Mouse (Mus musculus) neural tube, embryonic 11.5 days (tissue): ENCODE data around the gene Prss34. TPM values are rescaled to one million over a fixed set of nuclear protein-coding genes. Genes with fewer than 3 reads are reported as not detected.

Source experiments
- ATAC-seq: fragments of 200-750 bp; cut with Nextera tagmentation; 2 replicates; pipeline ENCODE4 v1.8.0; 2017; ENCODE audit warnings: moderate number of reproducible peaks, mild to moderate bottlenecking, moderate TSS enrichment, moderate library complexity; ENCODE audit not compliant: insufficient read depth, low FRiP score, low TSS enrichment
- DNase-seq: peaks from one replicate; pipeline ENCODE4 v3.0.0-alpha.2; 2015; ENCODE audit warnings: low spot score
- H3K27ac ChIP-seq: fragments of 300-500 bp; sonication (generic); 2 replicates; pipeline ENCODE4 v1.5.1; 2014; ENCODE audit warnings: low read depth, mild to moderate bottlenecking, low read length
- H3K27me3 ChIP-seq: fragments of 300-500 bp; sonication (generic); 2 replicates; pipeline ENCODE4 v1.6.1; 2014; ENCODE audit warnings: mild to moderate bottlenecking, low read length, mixed read lengths; ENCODE audit not compliant: control insufficient read depth, insufficient read depth
- H3K36me3 ChIP-seq: fragments of 300-500 bp; sonication (generic); 2 replicates; pipeline ENCODE4 v1.6.1; 2014; ENCODE audit warnings: mild to moderate bottlenecking, low read length, moderate library complexity, mixed read lengths; ENCODE audit not compliant: control insufficient read depth, insufficient read depth
- H3K4me1 ChIP-seq: fragments of 300-500 bp; sonication (generic); 2 replicates; pipeline ENCODE4 v1.6.1; 2014; ENCODE audit warnings: low read length, mixed read lengths; ENCODE audit not compliant: control insufficient read depth, insufficient read depth
- H3K4me2 ChIP-seq: fragments of 300-500 bp; sonication (generic); 2 replicates; pipeline ENCODE4 v1.6.1; 2014; ENCODE audit warnings: low read depth, mild to moderate bottlenecking, moderate library complexity
- H3K4me3 ChIP-seq: fragments of 300-500 bp; sonication (generic); 2 replicates; pipeline ENCODE4 v1.5.1; 2014; ENCODE audit warnings: low read depth, low read length
- H3K9ac ChIP-seq: fragments of 300-500 bp; sonication (generic); 2 replicates; pipeline ENCODE4 v1.6.1; 2014; ENCODE audit warnings: mild to moderate bottlenecking, low read length
- H3K9me3 ChIP-seq: fragments of 300-500 bp; sonication (generic); 2 replicates; pipeline ENCODE4 v1.6.1; 2016; ENCODE audit warnings: low read length; ENCODE audit not compliant: control insufficient read depth
- WGBS: fragments of 180-500 bp; shearing (Covaris S2); extraction: QIAGEN DNeasy Blood & Tissue Kit; methylation state at CpG from one replicate; pipeline ENCODE4 v1.1.7; 2014; 5-methylcytosine and 5-hydroxymethylcytosine counted together
- polyA plus RNA-seq: library from polyadenylated mRNA; unstranded; fragments of >200 nt; fragmentation: Nextera tagmentation; extraction: Ambion mirVana; gene quantifications from 2 replicates; pipeline ENCODE4 v1.2.1, GENCODE M21; 2014

Gene Prss34
- polyA plus RNA-seq, 1 experiment from 2014 or later: 0.25 TPM

- H3K4me3 ChIP-seq: no peak overlapping the region
- no peaks in the 10 kb centered on the region for H3K4me1 ChIP-seq
- WGBS: 30% methylated on average over 4 of the region's 4 CpGs
- no peaks in the 10 kb centered on the region for H3K36me3 ChIP-seq
- H3K9ac ChIP-seq: no peak overlapping the region
- H3K9me3 ChIP-seq: no peaks in the 10 kb centered on the region
- H3K27me3 ChIP-seq: no peaks in the 10 kb centered on the region
- no peak overlapping the region for H3K27ac ChIP-seq
- H3K4me2 ChIP-seq: no peak overlapping the region
- DNase-seq (peak; percentile 55), ATAC-seq (no peak)
Observed at GRCm38 (mm10) chr17:25288842-25289241, 9.4 kb upstream of the Prss34 start.

DNA sequence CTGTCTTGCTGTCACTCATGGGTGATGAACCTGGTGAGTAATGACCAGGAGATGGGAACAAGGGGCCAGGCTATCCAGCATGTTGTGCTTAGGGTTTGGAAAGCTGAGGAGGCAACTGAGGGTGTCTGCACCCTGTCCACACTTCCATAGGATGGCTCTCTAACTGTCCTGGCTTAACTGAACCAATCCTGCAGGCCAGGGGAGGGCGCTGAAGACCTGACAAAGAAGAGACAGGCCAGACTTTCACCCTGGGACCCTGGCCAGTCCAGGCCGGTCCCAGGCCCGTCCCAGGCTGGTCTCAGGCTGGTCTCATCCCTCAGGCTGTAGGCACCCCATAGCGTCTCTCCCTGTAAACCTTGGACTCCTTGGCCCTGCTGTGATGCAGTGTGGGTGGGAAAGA is 7.8 kb upstream of the Prss34 start:
- no peaks in the 10 kb centered on the region for H3K36me3 ChIP-seq
- H3K27me3 ChIP-seq: no peaks in the 10 kb centered on the region
- H3K9me3 ChIP-seq: no peaks in the 10 kb centered on the region
- no peak for DNase-seq
- H3K4me2 ChIP-seq: no peak overlapping the region
- no peak overlapping the region for H3K4me3 ChIP-seq
- no peak overlapping the region for H3K27ac ChIP-seq
- H3K9ac ChIP-seq: no peak overlapping the region
- no peaks in the 10 kb centered on the region for H3K4me1 ChIP-seq
- 30% methylated on average over 4 of the region's 4 CpGs for WGBS
- no peak for ATAC-seq

DNA sequence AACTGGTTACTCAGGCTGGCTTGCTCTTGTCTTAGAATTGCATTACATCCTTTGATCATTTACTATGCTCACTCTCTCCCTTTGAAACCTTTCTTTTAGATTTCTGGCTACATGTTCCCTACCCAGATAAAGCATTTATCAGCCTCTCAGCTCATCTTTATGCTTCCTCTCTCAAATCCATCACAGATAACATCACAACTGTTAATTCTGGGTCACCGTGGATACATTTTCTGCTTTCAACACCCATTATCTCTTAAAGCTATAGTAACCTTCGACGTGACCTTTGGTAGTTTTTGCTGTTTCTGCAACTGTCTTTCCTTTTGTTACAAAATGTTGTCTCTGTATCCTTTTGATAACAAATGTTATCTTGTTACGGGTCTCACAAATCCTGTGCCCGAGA is 4.7 kb upstream of the Prss34 start:
- Histone ChIP-seq H3K9me3 (no peaks in the 10 kb centered on the region), H3K27ac (no peak overlapping the region), H3K36me3 (no peaks in the 10 kb centered on the region), H3K4me1 (no peaks in the 10 kb centered on the region), H3K27me3 (no peaks in the 10 kb centered on the region), H3K9ac (no peak overlapping the region), H3K4me3 (no peak overlapping the region), H3K4me2 (no peak overlapping the region)
- ATAC-seq (no peak), DNase-seq (no peak)
- WGBS: 81% methylated on average over 5 of the region's 5 CpGs

GRCm38 (mm10) chr17:25294111-25294510 is 4.1 kb upstream of the Prss34 start:
- H3K27me3 ChIP-seq: no peaks in the 10 kb centered on the region
- H3K4me3 ChIP-seq: no peak overlapping the region
- ATAC-seq (no peak), DNase-seq (no peak)
- H3K4me1 ChIP-seq: no peaks in the 10 kb centered on the region
- no peak overlapping the region for H3K27ac ChIP-seq
- no peak overlapping the region for H3K9ac ChIP-seq
- 61% methylated on average over 1 of the region's 1 CpGs for WGBS
- H3K9me3 ChIP-seq: no peaks in the 10 kb centered on the region
- H3K36me3 ChIP-seq: no peaks in the 10 kb centered on the region
- no peak overlapping the region for H3K4me2 ChIP-seq

DNA sequence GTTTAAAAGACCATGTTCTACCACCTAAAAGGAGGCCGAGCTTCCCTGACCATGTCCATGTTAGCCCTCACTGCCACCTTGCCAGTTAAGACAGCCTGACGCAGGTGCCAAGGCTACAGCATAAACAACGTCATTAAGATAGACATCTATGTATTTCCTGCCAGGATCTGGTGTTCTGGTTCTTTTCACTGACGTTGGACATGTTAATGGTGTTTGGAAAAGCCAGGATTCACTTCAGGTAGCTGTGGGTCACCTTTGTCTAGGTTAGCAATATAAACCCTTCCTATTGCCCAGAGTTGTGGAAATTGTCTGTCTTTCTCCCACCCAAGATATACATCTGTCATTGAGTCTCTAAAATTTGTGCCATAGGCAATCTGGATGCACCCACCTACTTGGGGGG is 10.2 kb downstream of the Prss34 start, which contains the start of gene Prss28:
Prss28 (plus strand) TSS at position 301 of the 400 bp plus-strand sequence.
- Histone ChIP-seq H3K27me3 (no peaks in the 10 kb centered on the region), H3K9ac (no peak within 1 kb of the TSS)
- WGBS: 85% methylated on average over 4 of the region's 4 CpGs

DNA sequence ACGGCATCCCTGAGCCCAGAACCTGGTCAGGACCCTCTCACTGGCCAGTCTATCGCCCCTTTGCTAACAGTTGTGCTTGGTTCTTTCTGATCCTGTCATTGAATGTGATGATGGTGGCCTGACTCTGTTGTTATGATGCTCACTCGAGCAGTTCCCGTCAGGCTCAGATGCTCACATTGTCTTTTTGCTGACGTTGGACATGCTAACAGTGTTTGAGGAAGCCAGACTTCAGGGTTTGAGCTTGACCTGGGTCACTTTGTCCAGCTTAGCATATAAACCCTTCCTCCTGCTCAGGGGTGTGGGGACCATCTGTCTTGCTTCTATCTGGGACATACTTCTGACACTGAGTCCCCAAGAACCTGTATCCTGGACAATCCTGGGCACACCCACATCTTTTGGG is 20.2 kb downstream of the Prss34 start, which contains the start of gene Prss29:
Prss29 (plus strand) TSS at position 301 of the 400 bp plus-strand sequence.
- Histone ChIP-seq H3K9me3 (no peaks in the 10 kb centered on the region), H3K27me3 (no peaks in the 10 kb centered on the region), H3K4me1 (no peaks in the 10 kb centered on the region), H3K36me3 (no peaks in the 10 kb centered on the region), H3K9ac (no peak within 1 kb of the TSS), H3K4me2 (no peak within 1 kb of the TSS), H3K4me3 (no peak within 1 kb of the TSS), H3K27ac (no peak within 1 kb of the TSS)
- 81% methylated on average over 5 of the region's 5 CpGs for WGBS
- DNase-seq (no peak), ATAC-seq (no peak)

More for the DNA sequence above, 10.2 kb downstream of the Prss34 start, which contains the start of gene Prss28:
- H3K27ac ChIP-seq: no peak within 1 kb of the TSS
- DNase-seq (no peak), ATAC-seq (no peak)
- H3K4me2 ChIP-seq: no peak within 1 kb of the TSS
- no peaks in the 10 kb centered on the region for H3K9me3 ChIP-seq
- H3K4me3 ChIP-seq: no peak within 1 kb of the TSS
- H3K36me3 ChIP-seq: no peaks in the 10 kb centered on the region
- H3K4me1 ChIP-seq: no peaks in the 10 kb centered on the region

DNA sequence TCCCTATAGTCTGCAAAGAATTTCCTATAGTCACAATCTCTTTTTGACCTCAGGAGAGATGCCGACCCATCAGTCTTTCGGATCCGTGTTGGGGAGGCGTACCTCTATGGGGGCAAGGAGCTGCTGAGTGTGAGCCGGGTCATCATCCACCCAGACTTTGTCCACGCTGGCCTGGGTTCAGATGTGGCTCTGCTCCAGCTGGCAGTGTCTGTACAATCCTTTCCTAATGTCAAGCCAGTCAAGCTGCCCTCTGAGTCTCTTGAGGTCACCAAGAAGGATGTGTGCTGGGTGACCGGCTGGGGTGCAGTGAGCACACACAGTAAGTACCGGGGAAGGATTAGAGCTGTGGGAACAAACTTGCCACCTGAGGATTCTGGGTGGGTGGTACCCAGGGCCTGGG is 22.6 kb downstream of the Prss34 start:
- Histone ChIP-seq H3K9me3 (no peaks in the 10 kb centered on the region), H3K4me3 (no peak overlapping the region), H3K36me3 (no peaks in the 10 kb centered on the region), H3K27ac (no peak overlapping the region), H3K9ac (no peak overlapping the region), H3K4me1 (no peaks in the 10 kb centered on the region), H3K27me3 (no peaks in the 10 kb centered on the region), H3K4me2 (no peak overlapping the region)
- DNase-seq (no peak), ATAC-seq (no peak)
- 91% methylated on average over 8 of the region's 8 CpGs for WGBS

DNA sequence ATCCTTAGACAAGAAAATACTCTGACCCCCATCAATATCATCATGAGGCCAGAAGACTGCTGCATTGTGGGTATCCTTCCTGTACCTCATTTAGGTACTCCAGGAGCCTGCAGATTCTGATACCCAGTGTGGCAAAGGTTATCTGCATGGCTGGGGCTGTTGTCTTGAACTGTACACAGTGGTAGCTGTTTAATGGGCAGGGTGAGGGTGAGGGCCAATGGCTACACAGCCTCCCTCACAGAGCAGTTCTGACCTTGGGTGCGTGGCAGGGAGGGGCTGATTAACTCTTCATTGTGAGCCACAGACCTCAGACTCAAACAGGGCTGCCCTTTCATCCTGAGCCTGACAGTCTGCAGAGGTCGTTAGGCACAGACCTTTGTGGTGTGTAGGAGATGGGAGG is 24.7 kb downstream of the Prss34 start:
- WGBS: 19% methylated on average over 2 of the region's 2 CpGs

DNA sequence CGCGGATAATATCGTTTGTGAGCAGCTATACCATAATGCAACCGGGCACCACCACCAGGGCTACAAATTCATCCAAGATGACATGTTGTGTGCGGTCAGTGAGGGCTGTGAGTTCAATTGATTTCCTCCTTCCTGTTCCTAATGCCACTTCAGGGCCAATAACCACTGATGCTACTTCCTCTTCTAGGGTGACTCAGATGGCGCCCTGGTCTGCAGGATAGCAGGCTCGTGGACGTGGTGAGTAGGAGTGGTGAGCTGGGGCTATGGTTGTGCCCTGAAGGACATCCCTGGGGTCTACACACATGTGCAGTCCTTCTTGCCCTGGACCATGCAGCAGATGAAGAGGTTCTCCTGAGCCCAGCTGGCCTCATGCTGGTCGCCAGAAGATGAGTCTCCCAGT is 34.1 kb downstream of the Prss34 start:
- 78% methylated on average over 9 of the region's 9 CpGs for WGBS
- Histone ChIP-seq H3K9ac (no peak overlapping the region), H3K36me3 (no peaks in the 10 kb centered on the region), H3K9me3 (no peaks in the 10 kb centered on the region), H3K4me3 (no peak overlapping the region), H3K4me2 (no peak overlapping the region), H3K27ac (no peak overlapping the region), H3K27me3 (no peaks in the 10 kb centered on the region), H3K4me1 (no peaks in the 10 kb centered on the region)
- DNase-seq (no peak), ATAC-seq (no peak)

More for the DNA sequence above, 24.7 kb downstream of the Prss34 start:
- Histone ChIP-seq H3K27me3 (no peaks in the 10 kb centered on the region), H3K36me3 (no peaks in the 10 kb centered on the region), H3K4me3 (no peak overlapping the region), H3K9ac (no peak overlapping the region), H3K4me1 (no peaks in the 10 kb centered on the region), H3K4me2 (no peak overlapping the region), H3K27ac (no peak overlapping the region), H3K9me3 (no peaks in the 10 kb centered on the region)
- ATAC-seq (no peak), DNase-seq (no peak)
